Mouse (Mus musculus): ENCODE measurements around the gene Atp7a. TPM values are rescaled to one million over a fixed set of nuclear protein-coding genes. Genes with fewer than 3 reads are reported as not detected.

Gene Atp7a
- polyA plus RNA-seq, 1 experiment from 2014 or later = 26.7 TPM

DNA sequence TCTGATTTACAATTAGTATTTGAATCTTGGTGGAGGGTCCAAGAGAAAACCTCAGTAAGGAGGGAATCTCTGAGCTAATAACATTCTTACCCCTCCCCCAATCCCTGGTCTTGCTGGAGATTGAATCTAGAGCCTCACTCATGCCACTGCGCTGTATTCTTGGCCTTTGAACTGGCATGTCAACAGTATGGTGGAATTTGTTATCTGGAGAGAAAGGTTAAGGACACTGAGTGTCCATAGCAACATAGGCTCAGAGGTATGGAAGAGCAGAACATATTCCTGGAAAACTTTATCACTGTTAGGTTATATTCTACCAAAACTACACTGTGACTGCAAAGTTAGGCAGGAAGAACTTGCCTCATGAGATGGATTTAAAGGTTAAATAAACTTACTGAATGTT, 87.6 kb downstream of the Atp7a start:
- no peak overlapping the region for H3K4me2 ChIP-seq (ENCODE audit: low read depth, low read length)
- peaks cover 1% of the 10 kb centered on the region; the same call in 1 of the 2 replicates for H3K36me3 ChIP-seq (ENCODE audit: control insufficient read depth, insufficient read depth, low read length)
- ATAC-seq (ENCODE audit: low read depth) = no peak
- H3K9ac ChIP-seq (ENCODE audit: low read length) = no peak overlapping the region
- H3K9me3 ChIP-seq (ENCODE audit: control insufficient read depth, low read length) = no peaks in the 10 kb centered on the region
- 65% methylated on average over 1 of the region's 1 CpGs for WGBS
- H3K27me3 ChIP-seq (ENCODE audit: control insufficient read depth, insufficient read depth, low read depth, low read length) = no peaks in the 10 kb centered on the region
- H3K27ac ChIP-seq (ENCODE audit: low read length) = no peak overlapping the region
- H3K4me1 ChIP-seq (replicated peaks; ENCODE audit: control insufficient read depth, insufficient read depth, low read length) = no peaks in the 10 kb centered on the region
- no peak overlapping the region for H3K4me3 ChIP-seq (ENCODE audit: low read length)

DNA sequence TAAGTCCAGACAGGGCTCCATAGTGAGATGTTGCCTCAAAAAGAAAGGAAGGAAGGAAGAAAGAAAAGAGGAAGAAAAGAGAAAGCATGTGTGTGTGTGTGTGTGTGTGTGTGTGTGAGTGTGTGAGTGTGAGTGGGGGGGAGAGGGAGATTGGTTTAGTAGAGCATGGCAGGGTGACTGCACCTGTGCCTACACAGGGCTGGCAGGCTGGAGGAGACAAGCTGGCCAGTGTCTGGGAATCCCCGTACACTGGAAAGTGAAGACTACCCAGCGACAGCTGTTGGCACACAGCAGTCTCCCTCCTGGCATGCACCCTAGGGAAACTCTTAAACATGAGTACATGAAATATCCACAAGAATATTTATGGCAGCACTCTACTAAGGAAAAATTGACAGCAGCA, 95.7 kb downstream of the Atp7a start:
- H3K4me1 ChIP-seq (replicated peaks; ENCODE audit: control insufficient read depth, insufficient read depth, low read length) = no peaks in the 10 kb centered on the region
- H3K9me3 ChIP-seq (ENCODE audit: control insufficient read depth, low read length) = no peaks in the 10 kb centered on the region
- no peak overlapping the region for H3K4me2 ChIP-seq (ENCODE audit: low read depth, low read length)
- ATAC-seq (ENCODE audit: low read depth) = no peak
- peaks cover 3% of the 10 kb centered on the region; the same call in 1 of the 2 replicates for H3K36me3 ChIP-seq (ENCODE audit: control insufficient read depth, insufficient read depth, low read length)
- H3K4me3 ChIP-seq (ENCODE audit: low read length) = no peak overlapping the region
- no peak overlapping the region for H3K27ac ChIP-seq (ENCODE audit: low read length)
- H3K9ac ChIP-seq (ENCODE audit: low read length) = no peak overlapping the region
- 70% methylated on average over 2 of the region's 2 CpGs for WGBS
- no peaks in the 10 kb centered on the region; the same call in 1 of the 2 replicates for H3K27me3 ChIP-seq (ENCODE audit: control insufficient read depth, insufficient read depth, low read depth, low read length)

DNA sequence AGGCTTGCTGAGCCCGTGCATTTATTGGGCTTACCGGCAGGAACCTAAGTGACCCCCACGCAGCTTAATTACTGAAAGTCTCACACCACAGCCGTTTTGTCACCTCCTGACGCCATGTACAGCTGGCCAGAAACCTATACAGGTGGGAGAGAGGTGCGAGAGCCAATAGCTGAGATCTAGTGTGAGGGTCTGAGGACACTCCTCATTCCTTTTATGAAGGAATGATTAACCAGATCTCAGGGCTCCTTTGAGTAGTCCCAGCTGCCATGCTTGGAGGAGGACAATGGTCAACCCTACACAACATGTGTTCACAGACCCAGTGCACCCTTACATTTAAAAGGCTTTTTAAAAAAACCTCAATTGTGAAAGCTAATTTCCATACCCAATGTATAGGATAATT, 101.2 kb downstream of the Atp7a start:
- WGBS = 74% methylated on average over 6 of the region's 6 CpGs
- ATAC-seq (ENCODE audit: low read depth) = no peak
- no peaks in the 10 kb centered on the region for H3K4me1 ChIP-seq (replicated peaks; ENCODE audit: control insufficient read depth, insufficient read depth, low read length)

DNA sequence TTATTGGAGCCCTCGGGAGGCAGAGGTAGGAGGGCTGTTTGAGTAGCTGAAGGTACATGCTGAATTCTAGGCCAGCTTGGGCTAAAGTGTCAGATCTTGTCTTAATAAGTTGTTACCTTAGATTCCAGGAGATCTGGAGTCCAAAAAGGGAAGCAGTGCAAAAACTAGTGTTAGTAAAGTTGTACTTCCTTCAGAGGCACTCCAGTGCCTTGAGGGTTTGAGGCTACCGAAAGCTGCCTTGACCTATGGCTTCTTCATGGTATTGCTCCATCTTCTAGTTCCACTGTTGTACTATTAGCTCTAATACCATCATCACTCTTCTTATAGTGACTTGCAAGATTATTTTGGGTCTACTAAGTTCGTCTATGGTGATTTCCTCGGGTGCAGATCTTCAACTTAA, 102.8 kb downstream of the Atp7a start:
- WGBS = 93% methylated on average over 4 of the region's 4 CpGs
- no peak for ATAC-seq (ENCODE audit: low read depth)
- no peak overlapping the region for H3K9ac ChIP-seq (ENCODE audit: low read length)
- no peak overlapping the region for H3K4me2 ChIP-seq (ENCODE audit: low read depth, low read length)
- no peak overlapping the region for H3K27ac ChIP-seq (ENCODE audit: low read length)
- H3K4me1 ChIP-seq (replicated peaks; ENCODE audit: control insufficient read depth, insufficient read depth, low read length) = no peaks in the 10 kb centered on the region
- no peaks in the 10 kb centered on the region; the same call in 1 of the 2 replicates for H3K27me3 ChIP-seq (ENCODE audit: control insufficient read depth, insufficient read depth, low read depth, low read length)
- no peaks in the 10 kb centered on the region for H3K9me3 ChIP-seq (ENCODE audit: control insufficient read depth, low read length)
- H3K36me3 ChIP-seq (ENCODE audit: control insufficient read depth, insufficient read depth, low read length) = no peaks in the 10 kb centered on the region
- no peak overlapping the region for H3K4me3 ChIP-seq (ENCODE audit: low read length)

More for the DNA sequence above, 101.2 kb downstream of the Atp7a start:
- H3K9ac ChIP-seq (ENCODE audit: low read length) = no peak overlapping the region
- H3K27me3 ChIP-seq (ENCODE audit: control insufficient read depth, insufficient read depth, low read depth, low read length) = no peaks in the 10 kb centered on the region; the same call in 1 of the 2 replicates
- H3K27ac ChIP-seq (ENCODE audit: low read length) = no peak overlapping the region
- no peaks in the 10 kb centered on the region for H3K9me3 ChIP-seq (ENCODE audit: control insufficient read depth, low read length)
- no peak overlapping the region for H3K4me3 ChIP-seq (ENCODE audit: low read length)
- H3K36me3 ChIP-seq (ENCODE audit: control insufficient read depth, insufficient read depth, low read length) = no peaks in the 10 kb centered on the region
- H3K4me2 ChIP-seq (ENCODE audit: low read depth, low read length) = no peak overlapping the region

DNA sequence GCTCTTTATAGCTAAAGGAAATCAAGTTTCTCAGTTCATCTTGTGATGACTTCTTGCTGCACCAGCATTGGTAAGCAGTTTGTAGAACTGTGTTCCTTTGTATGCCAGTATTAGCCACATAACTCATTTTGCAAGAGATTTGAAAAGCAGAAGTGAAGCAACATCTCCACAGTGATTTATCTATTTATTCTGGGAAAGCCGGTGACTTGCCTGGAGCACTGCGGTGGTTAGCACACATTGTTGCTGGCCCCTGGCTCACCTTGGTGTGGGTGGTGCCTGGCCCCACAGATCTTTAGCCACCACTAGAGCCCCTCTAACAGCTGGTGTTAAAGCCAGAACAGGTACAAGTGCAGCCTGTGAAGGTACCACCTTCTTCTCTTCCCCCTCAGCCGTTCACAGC, 107.8 kb downstream of the Atp7a start:
- H3K4me2 ChIP-seq (ENCODE audit: low read depth, low read length) = no peak overlapping the region
- no peaks in the 10 kb centered on the region for H3K9me3 ChIP-seq (ENCODE audit: control insufficient read depth, low read length)
- H3K4me3 ChIP-seq (ENCODE audit: low read length) = no peak overlapping the region
- no peaks in the 10 kb centered on the region for H3K36me3 ChIP-seq (ENCODE audit: control insufficient read depth, insufficient read depth, low read length)
- no peak for ATAC-seq (ENCODE audit: low read depth)
- no peaks in the 10 kb centered on the region; the same call in 1 of the 2 replicates for H3K27me3 ChIP-seq (ENCODE audit: control insufficient read depth, insufficient read depth, low read depth, low read length)
- WGBS = 56% methylated on average over 2 of the region's 3 CpGs
- no peak overlapping the region for H3K27ac ChIP-seq (ENCODE audit: low read length)
- no peak overlapping the region for H3K9ac ChIP-seq (ENCODE audit: low read length)
- no peaks in the 10 kb centered on the region for H3K4me1 ChIP-seq (replicated peaks; ENCODE audit: control insufficient read depth, insufficient read depth, low read length)

DNA sequence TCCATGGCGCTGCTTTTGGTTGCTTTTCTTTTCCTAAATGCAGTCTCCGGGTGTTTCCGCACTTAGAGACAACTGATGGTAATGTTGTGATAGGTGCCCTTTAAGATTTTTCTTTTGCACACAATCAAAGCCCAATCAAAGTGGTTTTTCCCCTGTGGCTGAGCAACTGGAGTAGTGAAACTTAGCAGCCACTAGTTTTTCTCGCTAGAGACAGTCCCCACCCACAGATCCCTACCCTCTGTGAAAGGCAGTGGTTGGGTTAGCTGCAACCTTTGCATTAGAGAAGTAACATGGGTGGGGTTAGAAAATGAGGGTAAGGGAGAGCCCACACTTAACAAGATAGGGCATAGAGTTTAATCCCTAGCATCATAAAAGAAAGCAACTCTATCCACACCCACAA, 108.4 kb downstream of the Atp7a start:
- WGBS = 79% methylated on average over 4 of the region's 4 CpGs
- Histone ChIP-seq H3K9ac (ENCODE audit: low read length) (no peak overlapping the region), H3K27ac (ENCODE audit: low read length) (no peak overlapping the region), H3K4me1 (replicated peaks; ENCODE audit: control insufficient read depth, insufficient read depth, low read length) (no peaks in the 10 kb centered on the region), H3K27me3 (ENCODE audit: control insufficient read depth, insufficient read depth, low read depth, low read length) (no peaks in the 10 kb centered on the region; the same call in 1 of the 2 replicates), H3K4me2 (ENCODE audit: low read depth, low read length) (no peak overlapping the region), H3K4me3 (ENCODE audit: low read length) (no peak overlapping the region), H3K36me3 (ENCODE audit: control insufficient read depth, insufficient read depth, low read length) (no peaks in the 10 kb centered on the region), H3K9me3 (ENCODE audit: control insufficient read depth, low read length) (no peaks in the 10 kb centered on the region)
- ATAC-seq (ENCODE audit: low read depth) = no peak

DNA sequence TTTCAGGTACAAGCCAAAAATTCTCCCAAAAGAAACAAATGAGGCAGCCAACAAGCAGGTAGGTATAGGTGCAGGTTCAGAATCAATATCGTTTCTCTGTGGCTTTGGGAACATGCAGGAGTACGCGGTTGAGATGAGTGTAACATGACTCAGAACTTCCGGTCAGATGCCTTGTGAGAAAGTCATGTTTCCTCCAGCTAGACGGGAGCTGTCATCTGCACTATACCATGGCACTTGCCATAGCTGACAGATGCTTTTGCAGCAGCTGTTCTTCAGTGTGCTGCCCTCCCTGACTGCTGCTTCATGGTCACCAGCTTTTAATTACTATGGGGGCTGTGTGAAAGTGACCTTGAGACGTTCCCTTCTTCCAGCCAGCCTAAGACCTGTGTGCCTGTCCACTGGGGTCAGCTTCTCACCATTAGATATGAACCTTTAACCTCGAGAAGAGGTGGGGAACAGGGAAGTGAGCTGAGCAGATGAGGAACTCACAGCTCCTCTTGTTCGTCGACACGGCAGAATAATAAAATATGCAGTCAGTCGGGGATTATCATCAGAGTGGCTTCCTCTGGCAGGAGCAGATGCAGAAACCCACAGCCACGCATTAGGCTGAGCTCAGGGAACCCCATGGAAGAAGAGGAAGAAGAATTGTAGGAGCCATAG, 109.0 kb downstream of the Atp7a start:
- H3K9ac ChIP-seq (ENCODE audit: low read length) = no peak overlapping the region
- H3K36me3 ChIP-seq (ENCODE audit: control insufficient read depth, insufficient read depth, low read length) = no peaks in the 10 kb centered on the region
- no peaks in the 10 kb centered on the region; the same call in 1 of the 2 replicates for H3K27me3 ChIP-seq (ENCODE audit: control insufficient read depth, insufficient read depth, low read depth, low read length)
- no peak overlapping the region for H3K27ac ChIP-seq (ENCODE audit: low read length)
- no peaks in the 10 kb centered on the region for H3K4me1 ChIP-seq (replicated peaks; ENCODE audit: control insufficient read depth, insufficient read depth, low read length)
- no peaks in the 10 kb centered on the region for H3K9me3 ChIP-seq (ENCODE audit: control insufficient read depth, low read length)
- whole genome bisulfite sequencing = 50% methylated on average over 12 of the region's 12 CpGs
- H3K4me3 ChIP-seq (ENCODE audit: low read length) = no peak overlapping the region
- ATAC-seq (ENCODE audit: low read depth) = no peak
- H3K4me2 ChIP-seq (ENCODE audit: low read depth, low read length) = no peak overlapping the region

DNA sequence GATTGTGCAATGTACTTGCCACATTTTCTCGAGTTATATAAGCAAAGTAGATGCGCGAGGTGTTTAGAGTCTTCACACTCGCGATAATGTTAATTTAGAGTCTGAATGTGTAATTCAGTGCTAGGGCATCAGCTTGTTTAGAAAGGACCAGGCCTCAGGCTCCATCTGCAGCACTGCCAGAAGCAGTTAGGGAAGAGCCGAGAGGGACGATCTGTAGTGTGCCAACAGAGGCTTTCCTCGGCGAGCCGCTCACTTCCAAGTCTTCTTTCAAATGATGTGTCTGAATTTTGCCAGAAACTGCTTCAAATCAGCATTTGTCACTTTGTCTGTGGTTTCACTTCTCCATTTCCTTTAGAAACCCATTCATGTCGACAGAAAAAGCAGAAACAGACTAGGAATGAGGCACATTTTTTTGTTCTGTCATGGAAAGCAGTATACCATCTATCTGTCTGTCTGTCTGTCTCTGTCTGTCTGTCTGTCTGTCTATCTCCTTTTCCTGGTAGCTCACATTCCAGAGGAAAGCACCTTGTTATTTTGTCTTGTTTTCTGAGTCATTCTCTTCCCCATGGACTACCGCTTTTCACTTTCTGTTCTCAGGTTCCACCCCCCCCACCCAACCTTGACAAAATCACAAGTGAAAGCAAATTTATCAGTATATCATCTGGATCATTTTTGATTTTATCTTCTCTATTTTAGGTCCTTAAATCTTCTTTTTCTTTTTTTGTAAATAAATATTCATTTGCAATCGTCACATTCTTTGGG, 112.4 kb downstream of the Atp7a start:
- Histone ChIP-seq H3K27ac (ENCODE audit: low read length) (no peak overlapping the region), H3K4me2 (ENCODE audit: low read depth, low read length) (no peak overlapping the region), H3K27me3 (ENCODE audit: control insufficient read depth, insufficient read depth, low read depth, low read length) (no peaks in the 10 kb centered on the region), H3K4me3 (ENCODE audit: low read length) (no peak overlapping the region), H3K9me3 (ENCODE audit: control insufficient read depth, low read length) (no peaks in the 10 kb centered on the region), H3K4me1 (replicated peaks; ENCODE audit: control insufficient read depth, insufficient read depth, low read length) (no peaks in the 10 kb centered on the region), H3K9ac (ENCODE audit: low read length) (no peak overlapping the region), H3K36me3 (ENCODE audit: control insufficient read depth, insufficient read depth, low read length) (no peaks in the 10 kb centered on the region)
- WGBS = 79% methylated on average over 13 of the region's 13 CpGs
- no peak for ATAC-seq (ENCODE audit: low read depth)

DNA sequence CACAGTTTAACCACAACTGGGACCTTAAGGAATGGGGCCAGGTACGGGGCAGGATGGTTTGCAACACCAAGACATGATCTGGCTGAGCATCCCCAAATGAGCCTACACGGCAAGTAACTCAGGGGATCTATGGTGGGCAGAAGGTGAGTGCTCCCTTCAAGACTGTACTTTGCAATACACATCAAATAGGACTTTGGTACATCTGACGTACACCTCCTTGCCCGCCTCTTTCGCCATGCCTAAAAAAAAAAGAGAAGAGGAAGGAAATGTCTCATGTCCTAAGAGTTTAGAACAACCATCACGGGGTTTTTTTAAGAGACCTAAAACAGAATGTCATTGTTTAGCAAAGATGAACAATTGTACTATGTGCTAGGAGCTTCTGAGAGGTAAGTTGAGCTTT, 115.9 kb downstream of the Atp7a start, which contains the start of gene Tlr13:
Tlr13 (plus strand) TSS at position 269 of the 400 bp plus-strand sequence.
- Histone ChIP-seq H3K4me1 (replicated peaks; ENCODE audit: control insufficient read depth, insufficient read depth, low read length) (no peaks in the 10 kb centered on the region), H3K27ac (ENCODE audit: low read length) (no peak within 1 kb of the TSS), H3K9ac (ENCODE audit: low read length) (no peak within 1 kb of the TSS), H3K4me3 (ENCODE audit: low read length) (no peak within 1 kb of the TSS), H3K4me2 (ENCODE audit: low read depth, low read length) (no peak within 1 kb of the TSS), H3K9me3 (ENCODE audit: control insufficient read depth, low read length) (no peaks in the 10 kb centered on the region), H3K27me3 (ENCODE audit: control insufficient read depth, insufficient read depth, low read depth, low read length) (no peaks in the 10 kb centered on the region; the same call in 1 of the 2 replicates), H3K36me3 (ENCODE audit: control insufficient read depth, insufficient read depth, low read length) (no peaks in the 10 kb centered on the region)
- ATAC-seq (ENCODE audit: low read depth) = no peak
- WGBS = 84% methylated on average over 6 of the region's 6 CpGs
